Mouse (Mus musculus): ENCODE measurements around the gene H2afy2. TPM values are rescaled to one million over a fixed set of nuclear protein-coding genes. Genes with fewer than 3 reads are reported as not detected.

The H2afy2 gene
- polyA plus RNA-seq, 1 experiment from 2014 or later = 188 TPM

DNA sequence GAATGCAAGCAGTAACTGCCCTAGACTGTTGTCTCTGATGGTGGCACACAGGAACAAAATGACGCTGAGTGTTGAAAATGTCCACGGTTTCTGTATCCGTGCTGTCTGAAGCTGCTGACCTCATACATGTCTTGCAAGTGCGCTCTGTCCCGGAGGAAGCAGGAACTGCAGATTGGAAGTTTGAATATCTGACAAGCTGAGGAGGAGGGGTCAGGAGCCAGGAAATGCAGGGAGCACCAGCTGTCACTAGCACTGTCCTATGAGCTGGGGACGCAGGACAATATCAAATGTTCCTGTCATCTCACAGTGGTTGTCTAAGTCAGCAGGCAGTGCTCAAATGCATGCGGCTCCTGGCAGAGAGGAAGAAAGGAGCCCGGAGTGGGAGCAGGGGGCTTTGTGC lies 19.3 kb downstream of the H2afy2 start:
- no peak overlapping the region; the same call in 1 of the 2 replicates for H3K27ac ChIP-seq (ENCODE audit: low read depth, low read length)
- 85% methylated on average over 8 of the region's 8 CpGs for WGBS

DNA sequence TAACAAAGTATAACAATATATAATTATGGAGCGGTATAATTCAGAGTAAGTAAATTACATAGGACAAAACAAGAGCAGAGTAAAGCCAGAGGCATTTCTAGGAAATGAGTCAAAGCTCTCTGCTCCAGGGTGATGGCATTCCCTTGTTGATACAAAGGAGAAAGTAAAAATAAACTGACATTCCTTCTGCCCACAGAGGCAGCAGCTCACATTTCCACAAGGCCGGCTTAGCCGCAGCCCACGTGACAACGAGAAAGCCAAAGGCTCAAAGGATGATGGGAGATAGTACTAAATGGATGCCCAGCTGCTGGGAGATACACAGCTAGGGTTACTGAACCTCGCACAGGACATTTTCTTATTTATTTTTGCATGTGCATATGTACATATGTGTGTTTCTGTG lies 24.1 kb downstream of the H2afy2 start:
- H3K4me3 ChIP-seq (ENCODE audit: low read depth, low read length) = no peak overlapping the region
- DNase-seq (ENCODE audit: low spot score) (no peak), ATAC-seq (no peak)
- 86% methylated on average over 6 of the region's 6 CpGs for WGBS
- H3K9ac ChIP-seq (ENCODE audit: low read length) = no peak overlapping the region
- H3K27me3 ChIP-seq (replicated peaks; ENCODE audit: control insufficient read depth, insufficient read depth, low read length) = no peaks in the 10 kb centered on the region
- no peaks in the 10 kb centered on the region for H3K9me3 ChIP-seq (replicated peaks; ENCODE audit: control insufficient read depth, low read length)
- H3K36me3 ChIP-seq (ENCODE audit: control insufficient read depth, insufficient read depth, low read length) = peaks cover 28% of the 10 kb centered on the region
- no peak overlapping the region for H3K4me2 ChIP-seq (ENCODE audit: low read length)
- no peak overlapping the region for H3K27ac ChIP-seq (ENCODE audit: low read depth, low read length)
- H3K4me1 ChIP-seq (ENCODE audit: control insufficient read depth, insufficient read depth, low read length) = no peaks in the 10 kb centered on the region

More for the DNA sequence above, 19.3 kb downstream of the H2afy2 start:
- no peak overlapping the region for H3K9ac ChIP-seq (ENCODE audit: low read length)
- H3K9me3 ChIP-seq (replicated peaks; ENCODE audit: control insufficient read depth, low read length) = no peaks in the 10 kb centered on the region
- ATAC-seq (no peak), DNase-seq (ENCODE audit: low spot score) (no peak)
- 0 out of 2 replicates have a peak, but pooled peaks cover 6% of the 10 kb centered on the region for H3K36me3 ChIP-seq (ENCODE audit: control insufficient read depth, insufficient read depth, low read length)
- H3K4me2 ChIP-seq (ENCODE audit: low read length) = no peak overlapping the region
- H3K4me1 ChIP-seq (ENCODE audit: control insufficient read depth, insufficient read depth, low read length) = peaks cover 7% of the 10 kb centered on the region
- H3K4me3 ChIP-seq (ENCODE audit: low read depth, low read length) = no peak overlapping the region
- no peaks in the 10 kb centered on the region for H3K27me3 ChIP-seq (replicated peaks; ENCODE audit: control insufficient read depth, insufficient read depth, low read length)

DNA sequence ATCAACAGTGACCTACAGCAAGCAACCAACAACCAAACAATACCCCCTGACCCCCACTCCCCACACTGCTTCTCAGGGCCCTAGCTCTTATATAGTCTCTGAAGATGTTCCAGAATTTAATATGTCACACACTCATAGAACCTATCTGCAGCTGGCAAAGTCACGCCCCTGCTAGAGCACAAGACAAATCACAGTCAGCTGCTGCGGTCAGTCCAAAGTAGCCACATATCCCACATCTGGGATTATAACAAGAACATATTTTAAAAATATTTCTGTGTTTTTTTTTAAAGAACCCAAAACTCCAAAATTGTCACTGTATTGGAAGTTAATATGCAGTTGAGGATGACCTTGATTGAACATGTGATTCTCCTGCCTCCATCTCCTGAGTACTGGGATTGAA lies 25.0 kb downstream of the H2afy2 start:
- DNase-seq (ENCODE audit: low spot score) (no peak), ATAC-seq (no peak)
- Histone ChIP-seq H3K36me3 (ENCODE audit: control insufficient read depth, insufficient read depth, low read length) (peaks cover 34% of the 10 kb centered on the region), H3K27me3 (replicated peaks; ENCODE audit: control insufficient read depth, insufficient read depth, low read length) (no peaks in the 10 kb centered on the region), H3K27ac (ENCODE audit: low read depth, low read length) (no peak overlapping the region), H3K9ac (ENCODE audit: low read length) (no peak overlapping the region), H3K4me1 (ENCODE audit: control insufficient read depth, insufficient read depth, low read length) (no peaks in the 10 kb centered on the region), H3K9me3 (replicated peaks; ENCODE audit: control insufficient read depth, low read length) (no peaks in the 10 kb centered on the region), H3K4me3 (ENCODE audit: low read depth, low read length) (no peak overlapping the region), H3K4me2 (ENCODE audit: low read length) (no peak overlapping the region)
- WGBS = 97% methylated on average over 2 of the region's 2 CpGs

DNA sequence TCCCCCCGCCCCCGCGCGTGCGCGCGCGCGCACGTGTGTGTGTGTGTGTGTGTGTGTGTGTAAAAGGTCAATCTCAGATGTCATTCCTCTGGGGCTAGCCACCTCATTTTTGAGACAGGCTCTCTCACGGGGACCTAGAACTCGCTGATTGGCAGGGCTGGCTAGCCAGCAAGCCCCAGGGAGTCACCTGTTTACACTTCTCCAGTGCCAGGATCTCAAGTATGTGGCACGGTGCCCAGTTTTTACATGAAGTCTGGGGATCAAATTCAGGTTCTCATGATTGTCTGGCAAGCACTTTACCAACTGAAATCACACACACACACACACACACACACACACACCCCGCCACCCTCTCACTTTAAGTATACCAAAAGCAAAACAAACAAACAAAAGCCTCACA lies 26.9 kb downstream of the H2afy2 start:
- Histone ChIP-seq H3K36me3 (ENCODE audit: control insufficient read depth, insufficient read depth, low read length) (peaks cover 50% of the 10 kb centered on the region), H3K27me3 (replicated peaks; ENCODE audit: control insufficient read depth, insufficient read depth, low read length) (no peaks in the 10 kb centered on the region), H3K4me1 (ENCODE audit: control insufficient read depth, insufficient read depth, low read length) (no peaks in the 10 kb centered on the region), H3K27ac (ENCODE audit: low read depth, low read length) (no peak overlapping the region), H3K9me3 (replicated peaks; ENCODE audit: control insufficient read depth, low read length) (no peaks in the 10 kb centered on the region), H3K9ac (ENCODE audit: low read length) (no peak overlapping the region), H3K4me3 (ENCODE audit: low read depth, low read length) (no peak overlapping the region), H3K4me2 (ENCODE audit: low read length) (no peak overlapping the region)
- DNase-seq (ENCODE audit: low spot score) = peak; percentile 39
- 0 out of 2 replicates have a peak, but pooled peaks have one; percentile 42 for ATAC-seq
- WGBS = 90% methylated on average over 14 of the region's 14 CpGs

DNA sequence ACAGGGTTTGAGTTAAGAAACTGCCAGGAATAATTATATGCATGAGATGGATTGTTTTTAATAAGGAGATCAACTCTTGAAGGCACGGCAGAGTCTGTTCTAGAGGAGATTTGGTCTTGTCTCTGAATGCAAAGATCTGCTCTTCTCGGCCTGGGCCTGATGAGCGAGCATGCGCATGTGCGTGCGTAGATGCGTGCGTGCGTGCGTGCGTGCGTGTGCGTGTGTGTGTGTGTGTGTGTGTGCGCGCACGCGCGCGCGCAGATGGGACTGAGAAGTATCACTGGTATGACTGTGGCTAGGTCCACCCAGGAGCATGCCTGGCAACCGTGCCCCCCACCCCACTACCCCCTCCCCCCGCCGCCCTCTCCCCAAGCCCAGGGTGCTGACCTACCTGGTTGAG lies 30.9 kb downstream of the H2afy2 start:
- Histone ChIP-seq H3K27ac (ENCODE audit: low read depth, low read length) (no peak overlapping the region), H3K4me1 (ENCODE audit: control insufficient read depth, insufficient read depth, low read length) (no peaks in the 10 kb centered on the region), H3K36me3 (ENCODE audit: control insufficient read depth, insufficient read depth, low read length) (peaks cover 88% of the 10 kb centered on the region), H3K9me3 (replicated peaks; ENCODE audit: control insufficient read depth, low read length) (no peaks in the 10 kb centered on the region), H3K4me2 (ENCODE audit: low read length) (no peak overlapping the region), H3K27me3 (replicated peaks; ENCODE audit: control insufficient read depth, insufficient read depth, low read length) (no peaks in the 10 kb centered on the region), H3K9ac (ENCODE audit: low read length) (no peak overlapping the region), H3K4me3 (ENCODE audit: low read depth, low read length) (no peak overlapping the region)
- no peak for ATAC-seq
- no peak for DNase-seq (ENCODE audit: low spot score)
- 96% methylated on average over 23 of the region's 23 CpGs for WGBS

DNA sequence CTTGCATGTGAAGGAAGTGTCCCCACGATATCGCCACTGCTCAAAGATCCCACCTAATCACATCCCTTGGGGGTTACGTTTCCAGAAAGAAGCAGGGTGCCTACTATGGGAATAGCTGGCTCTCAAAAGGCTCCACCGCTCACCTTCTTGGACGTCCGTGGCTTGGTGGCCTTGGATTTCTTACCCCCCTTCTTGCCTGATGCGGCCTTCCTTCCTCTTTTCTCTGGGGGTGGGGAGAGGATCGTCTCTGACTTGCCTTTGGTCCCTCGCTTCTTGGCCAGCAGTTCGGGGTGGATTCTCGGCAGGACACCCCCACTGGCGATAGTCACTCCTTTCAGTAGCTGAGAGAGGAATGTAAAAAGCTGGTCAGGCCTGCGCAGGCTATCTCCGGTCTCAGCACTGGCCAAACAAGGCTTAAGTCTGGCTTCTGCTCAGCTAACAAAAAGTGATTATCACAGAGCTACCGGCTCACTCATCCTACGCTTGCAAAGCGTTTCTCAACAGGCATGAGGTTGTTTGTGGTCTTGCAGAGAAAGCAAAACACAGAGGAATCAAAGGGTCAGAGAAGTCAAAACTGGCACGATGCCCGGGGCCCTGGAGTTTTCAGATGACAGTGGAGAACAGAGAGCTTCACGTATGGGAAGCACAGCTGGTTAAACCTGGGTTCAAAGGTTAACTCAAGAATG lies 32.3 kb downstream of the H2afy2 start:
- Histone ChIP-seq H3K9ac (ENCODE audit: low read length) (no peak overlapping the region), H3K27me3 (replicated peaks; ENCODE audit: control insufficient read depth, insufficient read depth, low read length) (no peaks in the 10 kb centered on the region), H3K4me2 (ENCODE audit: low read length) (no peak overlapping the region), H3K4me1 (ENCODE audit: control insufficient read depth, insufficient read depth, low read length) (no peaks in the 10 kb centered on the region), H3K27ac (ENCODE audit: low read depth, low read length) (no peak overlapping the region), H3K9me3 (replicated peaks; ENCODE audit: control insufficient read depth, low read length) (no peaks in the 10 kb centered on the region), H3K4me3 (ENCODE audit: low read depth, low read length) (no peak overlapping the region), H3K36me3 (ENCODE audit: control insufficient read depth, insufficient read depth, low read length) (peaks cover 94% of the 10 kb centered on the region)
- 90% methylated on average over 20 of the region's 20 CpGs for WGBS
- DNase-seq (ENCODE audit: low spot score) (no peak), ATAC-seq (no peak)

DNA sequence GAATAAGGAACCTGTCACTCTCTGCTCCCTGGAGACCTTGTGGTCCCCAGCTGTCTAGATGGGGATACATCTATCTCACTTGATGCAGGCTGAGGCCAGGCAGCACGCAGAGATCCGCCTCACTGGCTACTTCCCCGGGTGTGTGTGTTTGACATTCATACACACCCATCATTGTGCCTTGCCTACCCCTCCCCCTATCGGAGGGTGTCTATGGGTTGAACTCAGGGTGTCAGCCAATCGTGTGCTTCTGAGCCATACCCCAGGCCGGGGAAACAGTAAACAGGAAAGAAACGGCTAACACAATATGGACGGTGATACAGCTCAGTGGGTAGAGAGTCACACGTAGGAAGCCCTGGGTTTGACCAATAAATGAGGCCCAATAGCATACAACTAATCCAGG lies 33.9 kb downstream of the H2afy2 start:
- DNase-seq (ENCODE audit: low spot score) (no peak), ATAC-seq (no peak)
- WGBS = 90% methylated on average over 9 of the region's 9 CpGs
- no peaks in the 10 kb centered on the region for H3K4me1 ChIP-seq (ENCODE audit: control insufficient read depth, insufficient read depth, low read length)
- H3K9ac ChIP-seq (ENCODE audit: low read length) = no peak overlapping the region
- H3K9me3 ChIP-seq (replicated peaks; ENCODE audit: control insufficient read depth, low read length) = no peaks in the 10 kb centered on the region
- no peak overlapping the region for H3K4me2 ChIP-seq (ENCODE audit: low read length)
- H3K4me3 ChIP-seq (ENCODE audit: low read depth, low read length) = no peak overlapping the region
- H3K27me3 ChIP-seq (replicated peaks; ENCODE audit: control insufficient read depth, insufficient read depth, low read length) = no peaks in the 10 kb centered on the region
- no peak overlapping the region for H3K27ac ChIP-seq (ENCODE audit: low read depth, low read length)
- peaks cover 95% of the 10 kb centered on the region for H3K36me3 ChIP-seq (ENCODE audit: control insufficient read depth, insufficient read depth, low read length)

DNA sequence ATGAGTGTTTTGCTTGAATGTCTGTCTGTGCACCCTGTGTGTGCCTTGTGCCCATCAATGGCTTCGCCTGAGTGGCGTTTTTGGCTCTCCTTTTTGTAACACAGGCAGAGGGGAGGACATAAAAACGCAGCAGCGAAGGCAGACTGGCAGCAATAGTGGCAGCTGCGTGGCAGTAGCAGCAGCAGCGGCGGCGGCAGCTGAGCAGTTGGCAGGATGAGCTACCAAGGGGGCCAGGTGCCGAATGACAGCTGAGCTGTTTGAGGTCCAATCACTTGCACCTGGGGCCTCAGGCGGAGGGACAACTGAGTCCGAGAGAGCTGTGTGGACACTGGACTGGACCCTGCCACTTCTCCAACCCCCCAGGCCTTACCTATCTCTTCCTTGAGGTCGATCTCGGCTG lies 36.6 kb downstream of the H2afy2 start:
- Histone ChIP-seq H3K4me2 (ENCODE audit: low read length) (no peak overlapping the region), H3K4me1 (ENCODE audit: control insufficient read depth, insufficient read depth, low read length) (no peaks in the 10 kb centered on the region), H3K9ac (ENCODE audit: low read length) (no peak overlapping the region), H3K4me3 (ENCODE audit: low read depth, low read length) (no peak overlapping the region), H3K27me3 (replicated peaks; ENCODE audit: control insufficient read depth, insufficient read depth, low read length) (no peaks in the 10 kb centered on the region), H3K9me3 (replicated peaks; ENCODE audit: control insufficient read depth, low read length) (no peaks in the 10 kb centered on the region), H3K36me3 (ENCODE audit: control insufficient read depth, insufficient read depth, low read length) (peaks cover 98% of the 10 kb centered on the region), H3K27ac (ENCODE audit: low read depth, low read length) (no peak overlapping the region)
- DNase-seq (ENCODE audit: low spot score) (no peak), ATAC-seq (no peak)
- WGBS = 89% methylated on average over 13 of the region's 13 CpGs

DNA sequence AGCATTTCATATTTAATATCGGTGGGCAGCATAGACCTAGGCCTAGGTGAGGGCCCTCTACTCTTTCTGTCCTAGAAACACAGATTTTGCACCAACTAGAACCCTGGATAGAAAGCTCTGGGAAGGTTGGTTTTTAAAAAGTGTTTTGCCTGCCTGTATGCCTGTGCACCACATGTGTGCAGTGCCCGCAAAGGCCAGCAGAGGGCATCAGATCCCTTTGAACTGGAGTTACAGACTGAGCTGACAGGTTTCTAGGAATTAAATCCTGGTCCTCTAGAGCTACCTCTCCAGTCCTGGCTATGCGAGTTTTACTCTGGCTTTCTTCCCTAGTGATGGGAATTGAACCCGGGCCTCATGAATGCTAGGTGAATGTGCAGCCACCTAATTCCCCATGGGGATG lies 38.8 kb downstream of the H2afy2 start:
- Histone ChIP-seq H3K27me3 (replicated peaks; ENCODE audit: control insufficient read depth, insufficient read depth, low read length) (no peaks in the 10 kb centered on the region), H3K9ac (ENCODE audit: low read length) (no peak overlapping the region), H3K36me3 (ENCODE audit: control insufficient read depth, insufficient read depth, low read length) (peaks cover 98% of the 10 kb centered on the region), H3K4me3 (ENCODE audit: low read depth, low read length) (no peak overlapping the region), H3K4me2 (ENCODE audit: low read length) (no peak overlapping the region), H3K4me1 (ENCODE audit: control insufficient read depth, insufficient read depth, low read length) (no peaks in the 10 kb centered on the region), H3K9me3 (replicated peaks; ENCODE audit: control insufficient read depth, low read length) (no peaks in the 10 kb centered on the region), H3K27ac (ENCODE audit: low read depth, low read length) (no peak overlapping the region)
- 86% methylated on average over 4 of the region's 4 CpGs for WGBS
- no peak for ATAC-seq
- peak; percentile 17 for DNase-seq (ENCODE audit: low spot score)

All from forebrain, embryonic 14.5 days (tissue).